Mouse (Mus musculus) C2C12 (cell line): Measurements from ENCODE around the gene Ankrd2.

Experiments
- CTCF ChIP-seq: IDR thresholded peaks from one replicate; pipeline ENCODE4 v1.5.1; 2011; ENCODE audit not compliant: control insufficient read depth, insufficient read depth, insufficient read length
- FOSL1 ChIP-seq: IDR thresholded peaks from one replicate; pipeline ENCODE4 v1.8.0; 2011; ENCODE audit warnings: mild to moderate bottlenecking, low read length; ENCODE audit not compliant: poor library complexity, insufficient read depth, severe bottlenecking
- MAX ChIP-seq: IDR thresholded peaks from one replicate; pipeline ENCODE4 v1.6.1; 2011; ENCODE audit warnings: mild to moderate bottlenecking, control low read depth
- MYOD1 ChIP-seq: IDR thresholded peaks from one replicate; pipeline ENCODE4 v1.6.1; 2011; ENCODE audit warnings: low read depth; ENCODE audit not compliant: control insufficient read depth, insufficient read length
- MYOG ChIP-seq: IDR thresholded peaks from one replicate; pipeline ENCODE4 v1.6.1; 2011; ENCODE audit not compliant: control insufficient read depth, insufficient read length; ENCODE audit errors: extremely low read depth

GRCm38 (mm10) chr19:42072802-42073201 lies 37.0 kb downstream of the Ankrd2 start:
- no peak for TF ChIP-seq CTCF
- no peak for TF ChIP-seq MAX
- TF ChIP-seq FOSL1: no peak
- no peak for TF ChIP-seq MYOG
- TF ChIP-seq MYOD1: no peak
